Mouse (Mus musculus): ENCODE results near the gene Phldb1.

GRCm38 (mm10) chr9:44735886-44736285 lies 888 bp upstream of the Phldb1 start:
- TF ChIP-seq CTCF (IDR thresholded peaks at IDR 0.05; ENCODE audit: insufficient read depth, low read depth, low read length) (no peak), POLR2A (IDR thresholded peaks at IDR 0.05; ENCODE audit: insufficient read depth, low read depth, low read length) (no peak)
